Mouse (Mus musculus): ENCODE results near the gene Gpr6.

GRCm38 (mm10) chr10:41054005-41054404, 18.1 kb downstream of the Gpr6 start:
- no peak for TF ChIP-seq CTCF (IDR thresholded peaks at IDR 0.05; ENCODE audit: low read depth)
- TF ChIP-seq EP300 (IDR thresholded peaks at IDR 0.05; ENCODE audit: low read depth) = no peak
